Comparison of ENCODE assay signal across 8 mouse cellular contexts in genomic region chr11:68902047-68902364, GRCm38 (mm10). TPM values are rescaled to one million over a fixed set of nuclear protein-coding genes. Genes with fewer than 3 reads are reported as not detected.
DNase-seq lines count a peak whose midpoint lies in the region; ATAC-seq and TF ChIP-seq lines count a peak whose summit lies in the region.

No protein-coding gene starts in this region.

- H3K27me3 ChIP-seq in lung, embryonic 16.5 days (ENCODE audit: control insufficient read depth, insufficient read depth, low read depth, low read length) = no peaks in the 10 kb centered on the region
- H3K27me3 ChIP-seq in limb, embryonic 10.5 days (ENCODE audit: low read depth, poor library complexity, severe bottlenecking) = 0 out of 2 replicates have a peak, but pooled peaks cover 6% of the 10 kb centered on the region
- 0 out of 2 replicates have a peak, but pooled peaks cover 4% of the 10 kb centered on the region for H3K27me3 ChIP-seq in neural tube, embryonic 15.5 days (replicated peaks)

- H3K36me3 ChIP-seq in lung, embryonic 16.5 days (ENCODE audit: control insufficient read depth, insufficient read depth, low read length) = peaks cover 34% of the 10 kb centered on the region
- H3K36me3 ChIP-seq in limb, embryonic 10.5 days = peaks cover 47% of the 10 kb centered on the region
- peaks cover 39% of the 10 kb centered on the region for H3K36me3 ChIP-seq in neural tube, embryonic 15.5 days

- peak overlapping the region; percentile 65 for H3K4me2 ChIP-seq in lung, embryonic 16.5 days (ENCODE audit: low read depth, low read length)
- H3K4me2 ChIP-seq in neural tube, embryonic 15.5 days = peak overlapping the region; percentile 80

- ATAC-seq in lung, embryonic 16.5 days (ENCODE audit: low read depth) = no peak
- no peak for ATAC-seq in neural tube, embryonic 15.5 days (ENCODE audit: low FRiP score)
- no peak for ATAC-seq in CD4-positive, CD25-positive, alpha-beta regulatory T cell, adult 4 months

- no peaks in the 10 kb centered on the region for H3K9me3 ChIP-seq in lung, embryonic 16.5 days (ENCODE audit: control insufficient read depth, low read length)
- no peaks in the 10 kb centered on the region for H3K9me3 ChIP-seq in limb, embryonic 10.5 days (replicated peaks)
- H3K9me3 ChIP-seq in neural tube, embryonic 15.5 days (replicated peaks) = no peaks in the 10 kb centered on the region

- H3K9ac ChIP-seq in lung, embryonic 16.5 days (ENCODE audit: low read length) = peak overlapping the region; percentile 97
- peak overlapping the region; percentile 96 for H3K9ac ChIP-seq in neural tube, embryonic 15.5 days (replicated peaks)

- WGBS in lung, embryonic 16.5 days = 0% methylated on average over 9 of the region's 10 CpGs
- under 1% methylated on average over 10 of the region's 10 CpGs for WGBS in limb, embryonic 10.5 days
- under 1% methylated on average over 10 of the region's 10 CpGs for WGBS in neural tube, embryonic 15.5 days

- H3K4me3 ChIP-seq in lung, embryonic 16.5 days (ENCODE audit: low read length) = peak overlapping the region; percentile 94
- peak overlapping the region; percentile 86 for H3K4me3 ChIP-seq in embryonic fibroblast, embryonic 13.5 days (ENCODE audit: insufficient read depth, low read length)
- peak overlapping the region; percentile 96 for H3K4me3 ChIP-seq in limb, embryonic 10.5 days
- peak overlapping the region; percentile 93 for H3K4me3 ChIP-seq in neural tube, embryonic 15.5 days (replicated peaks)

- TF ChIP-seq CTCF in embryonic fibroblast, embryonic 13.5 days (IDR thresholded peaks at IDR 0.05; ENCODE audit: borderline replicate concordance, insufficient read depth, low read length) = no peak

- peak overlapping the region; percentile 89 for H3K27ac ChIP-seq in lung, embryonic 16.5 days (ENCODE audit: low read length)
- peak overlapping the region; percentile 70; the same call in 1 of the 2 replicates for H3K27ac ChIP-seq in embryonic fibroblast, embryonic 13.5 days (ENCODE audit: insufficient read depth, low read length)
- H3K27ac ChIP-seq in limb, embryonic 10.5 days = peak overlapping the region; percentile 99
- H3K27ac ChIP-seq in neural tube, embryonic 15.5 days (replicated peaks) = peak overlapping the region; percentile 94

- DNase-seq in lung, postnatal 10 days = no peak
- DNase-seq in limb, embryonic 10.5 days (ENCODE audit: low spot score) = no peak
- no peak for DNase-seq in cerebellum, adult 11-12 months
- no peak for DNase-seq in cerebellum, postnatal 10 days

- TF ChIP-seq POLR2A in embryonic fibroblast, embryonic 13.5 days (IDR thresholded peaks at IDR 0.05; ENCODE audit: low read depth, low read length) = no peak

- peaks cover 11% of the 10 kb centered on the region for H3K4me1 ChIP-seq in lung, embryonic 16.5 days (replicated peaks; ENCODE audit: control insufficient read depth, insufficient read depth, low read length)
- H3K4me1 ChIP-seq in embryonic fibroblast, embryonic 13.5 days (ENCODE audit: control insufficient read depth, insufficient read depth, low read length) = peaks cover 5% of the 10 kb centered on the region
- peaks cover 15% of the 10 kb centered on the region for H3K4me1 ChIP-seq in limb, embryonic 10.5 days
- peaks cover 20% of the 10 kb centered on the region for H3K4me1 ChIP-seq in neural tube, embryonic 15.5 days

RNA-seq across cellular contexts. Expression of gene Rpl26, which starts 0.6 kb away (rescaled TPM):
- polyA plus RNA-seq in lung, embryonic 16.5 days (2015; fragmentation: Nextera tagmentation; extraction: Ambion mirVana) = 880 and 951 TPM in 2 replicates
- 3,230 and 3,899 TPM in 2 replicates for polyA plus RNA-seq in embryonic fibroblast, embryonic 13.5 days (2011; ENCODE audit: insufficient read length, low read depth, missing spikeins)
- 1,058 and 1,266 TPM in 2 replicates for polyA plus RNA-seq in limb, embryonic 10.5 days (2016; fragmentation: Nextera tagmentation; extraction: Ambion mirVana)
- polyA plus RNA-seq in neural tube, embryonic 15.5 days (2015; fragmentation: Nextera tagmentation; extraction: Ambion mirVana) = 597 and 626 TPM in 2 replicates
- 1,000 to 10,000 TPM; 1,826 to 2,291 TPM for polyA plus RNA-seq in CD4-positive, CD25-positive, alpha-beta regulatory T cell, adult 4 months (2017; shearing (Covaris generic))

RNA-seq across cellular contexts. Expression of gene Rnf222, which starts 13.7 kb away (rescaled TPM):
- polyA plus RNA-seq in lung, embryonic 16.5 days (2015; fragmentation: Nextera tagmentation; extraction: Ambion mirVana) = 0.06 and 0.13 TPM in 2 replicates
- not detected in 2 replicates for polyA plus RNA-seq in embryonic fibroblast, embryonic 13.5 days (2011; ENCODE audit: insufficient read length, low read depth, missing spikeins)
- polyA plus RNA-seq in limb, embryonic 10.5 days (2016; fragmentation: Nextera tagmentation; extraction: Ambion mirVana) = 0.04 and 0.09 TPM in 2 replicates
- not detected in 2 replicates for polyA plus RNA-seq in neural tube, embryonic 15.5 days (2015; fragmentation: Nextera tagmentation; extraction: Ambion mirVana)
- polyA plus RNA-seq in CD4-positive, CD25-positive, alpha-beta regulatory T cell, adult 4 months (2017; shearing (Covaris generic)) = not detected

RNA-seq across cellular contexts. Expression of gene Odf4, which starts 24.9 kb away (rescaled TPM):
- not detected in 2 replicates for polyA plus RNA-seq in lung, embryonic 16.5 days (2015; fragmentation: Nextera tagmentation; extraction: Ambion mirVana)
- polyA plus RNA-seq in embryonic fibroblast, embryonic 13.5 days (2011; ENCODE audit: insufficient read length, low read depth, missing spikeins) = not detected in 2 replicates
- polyA plus RNA-seq in limb, embryonic 10.5 days (2016; fragmentation: Nextera tagmentation; extraction: Ambion mirVana) = not detected in 2 replicates
- 0.64 and 1.3 TPM in 2 replicates for polyA plus RNA-seq in neural tube, embryonic 15.5 days (2015; fragmentation: Nextera tagmentation; extraction: Ambion mirVana)
- polyA plus RNA-seq in CD4-positive, CD25-positive, alpha-beta regulatory T cell, adult 4 months (2017; shearing (Covaris generic)) = not detected

RNA-seq across cellular contexts. Expression of gene Ndel1, which starts 30.3 kb away (rescaled TPM):
- 73.5 and 83.8 TPM in 2 replicates for polyA plus RNA-seq in lung, embryonic 16.5 days (2015; fragmentation: Nextera tagmentation; extraction: Ambion mirVana)
- polyA plus RNA-seq in embryonic fibroblast, embryonic 13.5 days (2011; ENCODE audit: insufficient read length, low read depth, missing spikeins) = 107 and 122 TPM in 2 replicates
- 52.6 and 61.8 TPM in 2 replicates for polyA plus RNA-seq in limb, embryonic 10.5 days (2016; fragmentation: Nextera tagmentation; extraction: Ambion mirVana)
- 111 and 115 TPM in 2 replicates for polyA plus RNA-seq in neural tube, embryonic 15.5 days (2015; fragmentation: Nextera tagmentation; extraction: Ambion mirVana)
- 10 to 100 TPM; 29.6 to 33.9 TPM for polyA plus RNA-seq in CD4-positive, CD25-positive, alpha-beta regulatory T cell, adult 4 months (2017; shearing (Covaris generic))

RNA-seq across cellular contexts. Expression of gene Arhgef15, which starts 55.3 kb away (rescaled TPM):
- polyA plus RNA-seq in lung, embryonic 16.5 days (2015; fragmentation: Nextera tagmentation; extraction: Ambion mirVana) = 28.3 and 28.9 TPM in 2 replicates
- polyA plus RNA-seq in embryonic fibroblast, embryonic 13.5 days (2011; ENCODE audit: insufficient read length, low read depth, missing spikeins) = 0.55 and 1.4 TPM in 2 replicates
- 8.0 and 9.0 TPM in 2 replicates for polyA plus RNA-seq in limb, embryonic 10.5 days (2016; fragmentation: Nextera tagmentation; extraction: Ambion mirVana)
- 23.2 and 27.3 TPM in 2 replicates for polyA plus RNA-seq in neural tube, embryonic 15.5 days (2015; fragmentation: Nextera tagmentation; extraction: Ambion mirVana)
- polyA plus RNA-seq in CD4-positive, CD25-positive, alpha-beta regulatory T cell, adult 4 months (2017; shearing (Covaris generic)) = under 1 TPM; 0.16 to 0.19 TPM
